Mouse (Mus musculus): ENCODE results near the gene Krt88. TPM values are rescaled to one million over a fixed set of nuclear protein-coding genes. Genes with fewer than 3 reads are reported as not detected.

The Krt88 gene
- polyA plus RNA-seq, 1 experiment from 2014 or later = not detected

GRCm38 (mm10) chr15:101497181-101497580 is 49.6 kb downstream of the Krt88 start:
- Histone ChIP-seq H3K36me3 (ENCODE audit: control insufficient read depth, insufficient read depth, low read length) (no peaks in the 10 kb centered on the region), H3K4me3 (ENCODE audit: low read depth, low read length) (no peak overlapping the region), H3K27ac (ENCODE audit: low read depth, low read length) (no peak overlapping the region), H3K9me3 (replicated peaks; ENCODE audit: control insufficient read depth, low read length) (no peaks in the 10 kb centered on the region), H3K4me2 (no peak overlapping the region), H3K9ac (ENCODE audit: low read depth, low read length) (no peak overlapping the region), H3K4me1 (ENCODE audit: control insufficient read depth, insufficient read depth, low read length) (0 out of 2 replicates have a peak, but pooled peaks cover 3% of the 10 kb centered on the region), H3K27me3 (ENCODE audit: control insufficient read depth, insufficient read depth, low read length) (0 out of 2 replicates have a peak, but pooled peaks cover 6% of the 10 kb centered on the region)
- WGBS (ENCODE audit: insufficient replicate concordance) = 63% methylated on average over 2 of the region's 2 CpGs
- ATAC-seq (replicated peaks; ENCODE audit: insufficient number of reproducible peaks, low FRiP score, low TSS enrichment) = no peak

Other genes starting within 250 kb of the Krt88 start
- 4.1 TPM in 2 replicates for gene Grasp, start 223.6 kb upstream of the Krt88 start, polyA plus RNA-seq (2014; fragmentation: Nextera tagmentation; extraction: Ambion mirVana)
- gene Nr4a1, start 193.5 kb upstream of the Krt88 start, polyA plus RNA-seq (2014; fragmentation: Nextera tagmentation; extraction: Ambion mirVana) = 7.5 and 8.1 TPM in 2 replicates
- 49.4 and 50.1 TPM in 2 replicates for gene Atg101, start 163.5 kb upstream of the Krt88 start, polyA plus RNA-seq (2014; fragmentation: Nextera tagmentation; extraction: Ambion mirVana)
- gene 6030408B16Rik, start 154.5 kb upstream of the Krt88 start, polyA plus RNA-seq (2014; fragmentation: Nextera tagmentation; extraction: Ambion mirVana) = 1.3 and 2.2 TPM in 2 replicates
- gene Krt80, start 77.6 kb upstream of the Krt88 start, polyA plus RNA-seq (2014; fragmentation: Nextera tagmentation; extraction: Ambion mirVana) = 2.5 and 2.8 TPM in 2 replicates
- 23.8 and 25.8 TPM in 2 replicates for gene Krt7, start 36.7 kb upstream of the Krt88 start, polyA plus RNA-seq (2014; fragmentation: Nextera tagmentation; extraction: Ambion mirVana)
- gene Krt87, start 8.9 kb upstream of the Krt88 start, polyA plus RNA-seq (2014; fragmentation: Nextera tagmentation; extraction: Ambion mirVana) = not detected in 2 replicates
- gene Krt81, start 16.0 kb downstream of the Krt88 start, polyA plus RNA-seq (2014; fragmentation: Nextera tagmentation; extraction: Ambion mirVana) = not detected in 2 replicates
- gene Krt86, start 25.7 kb downstream of the Krt88 start, polyA plus RNA-seq (2014; fragmentation: Nextera tagmentation; extraction: Ambion mirVana) = not detected in 2 replicates
- gene Krt83, start 43.8 kb downstream of the Krt88 start, polyA plus RNA-seq (2014; fragmentation: Nextera tagmentation; extraction: Ambion mirVana) = not detected in 2 replicates
- not detected in 2 replicates for gene Gm49425, start 69.5 kb downstream of the Krt88 start, polyA plus RNA-seq (2014; fragmentation: Nextera tagmentation; extraction: Ambion mirVana)
- not detected in 2 replicates for gene Krt84, start 85.1 kb downstream of the Krt88 start, polyA plus RNA-seq (2014; fragmentation: Nextera tagmentation; extraction: Ambion mirVana)
- not detected in 2 replicates for gene Krt82, start 102.9 kb downstream of the Krt88 start, polyA plus RNA-seq (2014; fragmentation: Nextera tagmentation; extraction: Ambion mirVana)
- gene Krt90, start 115.2 kb downstream of the Krt88 start, polyA plus RNA-seq (2014; fragmentation: Nextera tagmentation; extraction: Ambion mirVana) = 0.16 TPM in 1 of 2 replicates, not detected in the other
- gene Krt75, start 126.2 kb downstream of the Krt88 start, polyA plus RNA-seq (2014; fragmentation: Nextera tagmentation; extraction: Ambion mirVana) = not detected in 2 replicates
- not detected in 2 replicates for gene Gm5414, start 180.4 kb downstream of the Krt88 start, polyA plus RNA-seq (2014; fragmentation: Nextera tagmentation; extraction: Ambion mirVana)
- gene Gm5478, start 199.6 kb downstream of the Krt88 start, polyA plus RNA-seq (2014; fragmentation: Nextera tagmentation; extraction: Ambion mirVana) = not detected in 2 replicates
- not detected in 2 replicates for gene Krt6b, start 232.5 kb downstream of the Krt88 start, polyA plus RNA-seq (2014; fragmentation: Nextera tagmentation; extraction: Ambion mirVana)
- not detected in 2 replicates for gene Krt6a, start 246.6 kb downstream of the Krt88 start, polyA plus RNA-seq (2014; fragmentation: Nextera tagmentation; extraction: Ambion mirVana)

All from heart, embryonic 11.5 days (tissue).